Mouse (Mus musculus) heart, embryonic 14.5 days (tissue): ENCODE data around the gene Mastl. TPM values are rescaled to one million over a fixed set of nuclear protein-coding genes. Genes with fewer than 3 reads are reported as not detected.

Experiments used
- ATAC-seq: fragments of 200-750 bp; cut with Nextera tagmentation; 2 replicates; pipeline ENCODE4 v1.8.0; 2017; ENCODE audit warnings: low read depth, moderate TSS enrichment; ENCODE audit not compliant: insufficient number of reproducible peaks, insufficient read depth, low FRiP score
- H3K27ac ChIP-seq, 2 experiments: fragments of 200-500 bp in 1 of 2; fragments of 300-500 bp in 1 of 2; sonication (generic) in 1 of 2; replicated peaks in 1 of 2; 2 replicates each; pipeline ENCODE4 v1.5.1; 2012 to 2014; ENCODE audit warnings: low read depth in 2 of 2, low read length in 2 of 2, control low read depth in 1 of 2, mild to moderate bottlenecking in 1 of 2, mixed read lengths in 1 of 2; ENCODE audit not compliant: control insufficient read depth in 1 of 2, insufficient read depth in 1 of 2
- H3K27me3 ChIP-seq: fragments of 300-500 bp; sonication (generic); 2 replicates; pipeline ENCODE4 v1.6.1; 2014; ENCODE audit warnings: mild to moderate bottlenecking, low read length, control low read depth; ENCODE audit not compliant: control insufficient read depth, insufficient read depth
- H3K36me3 ChIP-seq: fragments of 300-500 bp; sonication (generic); 2 replicates; pipeline ENCODE4 v1.6.1; 2014; ENCODE audit warnings: mild to moderate bottlenecking, control low read depth, low read length, mixed read lengths; ENCODE audit not compliant: control insufficient read depth, insufficient read depth
- H3K4me1 ChIP-seq, 2 experiments: fragments of 200-500 bp in 1 of 2; fragments of 300-500 bp in 1 of 2; sonication (generic) in 1 of 2; 2 replicates each; pipeline ENCODE4 v1.6.1; 2012 to 2014; ENCODE audit warnings: low read length in 2 of 2, control low read depth in 1 of 2, mixed read lengths in 1 of 2; ENCODE audit not compliant: control insufficient read depth in 2 of 2, insufficient read depth in 2 of 2
- H3K4me2 ChIP-seq: fragments of 300-500 bp; sonication (generic); 2 replicates; pipeline ENCODE4 v1.6.1; 2014; ENCODE audit warnings: mild to moderate bottlenecking, low read length
- H3K4me3 ChIP-seq, 2 experiments: fragments of 200-500 bp in 1 of 2; fragments of 300-500 bp in 1 of 2; sonication (generic) in 1 of 2; 2 replicates each; pipeline ENCODE4 v1.5.1; 2012 to 2014; ENCODE audit warnings: low read length in 2 of 2, mild to moderate bottlenecking in 2 of 2, control low read depth in 1 of 2, low read depth in 1 of 2, moderate library complexity in 1 of 2; ENCODE audit not compliant: control insufficient read depth in 1 of 2, insufficient read depth in 1 of 2
- H3K9ac ChIP-seq: fragments of 300-500 bp; sonication (generic); 2 replicates; pipeline ENCODE4 v1.6.1; 2014; ENCODE audit warnings: mild to moderate bottlenecking, low read length
- H3K9me3 ChIP-seq: fragments of 300-500 bp; sonication (generic); 2 replicates; pipeline ENCODE4 v1.6.1; 2016; ENCODE audit warnings: low read length, control low read depth; ENCODE audit not compliant: control insufficient read depth
- WGBS: fragments of 180-500 bp; shearing (Covaris S2); extraction: QIAGEN DNeasy Blood & Tissue Kit; methylation state at CpG from one replicate; pipeline ENCODE4 v1.1.7; 2014; 5-methylcytosine and 5-hydroxymethylcytosine counted together
- polyA plus RNA-seq: library from polyadenylated mRNA; unstranded; fragments of >200 nt; fragmentation: Nextera tagmentation; extraction: Ambion mirVana; gene quantifications from 2 replicates; pipeline ENCODE4 v1.2.1, GENCODE M21; 2014

The Mastl gene
- polyA plus RNA-seq, 1 experiment from 2014 or later: 8.6 TPM

- Histone ChIP-seq H3K4me3 (no peak overlapping the region), H3K4me1 (no peaks in the 10 kb centered on the region), H3K9ac (no peak overlapping the region), H3K4me2 (no peak overlapping the region), H3K27me3 (no peaks in the 10 kb centered on the region), H3K9me3 (0 out of 2 replicates have a peak, but pooled peaks cover 3% of the 10 kb centered on the region), H3K36me3 (peaks cover 69% of the 10 kb centered on the region), H3K27ac (no peak overlapping the region)
- no peak for ATAC-seq
Measured at GRCm38 (mm10) chr2:23075846-23076245, 80.0 kb downstream of the Mastl start.

- ATAC-seq: no peak
- no peak overlapping the region for H3K4me2 ChIP-seq
- H3K27ac ChIP-seq: no peak overlapping the region
- H3K27me3 ChIP-seq: no peaks in the 10 kb centered on the region
- peaks cover 33% of the 10 kb centered on the region for H3K36me3 ChIP-seq
- 74% methylated on average over 1 of the region's 1 CpGs for WGBS
- no peaks in the 10 kb centered on the region for H3K9me3 ChIP-seq
- no peak overlapping the region for H3K4me3 ChIP-seq
- no peaks in the 10 kb centered on the region for H3K4me1 ChIP-seq
- no peak overlapping the region for H3K9ac ChIP-seq
Measured at GRCm38 (mm10) chr2:23071406-23071805, 84.4 kb downstream of the Mastl start.

- no peaks in the 10 kb centered on the region for H3K4me1 ChIP-seq
Measured at GRCm38 (mm10) chr2:23070491-23070890, 85.3 kb downstream of the Mastl start.

GRCm38 (mm10) chr2:23068894-23069744, 86.7 kb downstream of the Mastl start:
- no peaks in the 10 kb centered on the region for H3K9me3 ChIP-seq
- no peaks in the 10 kb centered on the region for H3K27me3 ChIP-seq
- under 1% methylated on average over 50 of the region's 50 CpGs for WGBS
- no peaks in the 10 kb centered on the region for H3K4me1 ChIP-seq
- peak overlapping the region; percentile 56 to 68 for H3K4me3 ChIP-seq
- H3K36me3 ChIP-seq: peaks cover 24% of the 10 kb centered on the region
- ATAC-seq: peak; percentile 89
- H3K27ac ChIP-seq: peak overlapping the region; percentile 94 to 97
- H3K4me2 ChIP-seq: peak overlapping the region; percentile 90
- H3K9ac ChIP-seq: peak overlapping the region; percentile 91

More at GRCm38 (mm10) chr2:23070491-23070890, 85.3 kb downstream of the Mastl start:
- H3K27me3 ChIP-seq: no peaks in the 10 kb centered on the region
- H3K9ac ChIP-seq: no peak overlapping the region
- no peak overlapping the region for H3K4me3 ChIP-seq
- no peak overlapping the region for H3K27ac ChIP-seq
- WGBS: 91% methylated on average over 2 of the region's 2 CpGs
- H3K9me3 ChIP-seq: no peaks in the 10 kb centered on the region
- no peak overlapping the region for H3K4me2 ChIP-seq
- no peak for ATAC-seq
- peaks cover 31% of the 10 kb centered on the region for H3K36me3 ChIP-seq

GRCm38 (mm10) chr2:23068370-23068737, 87.5 kb downstream of the Mastl start:
- Histone ChIP-seq H3K27me3 (no peaks in the 10 kb centered on the region), H3K4me1 (no peaks in the 10 kb centered on the region), H3K4me2 (peak overlapping the region; percentile 90), H3K27ac (peak overlapping the region; percentile 94 to 97), H3K4me3 (peak overlapping the region; percentile 56 to 68), H3K9ac (peak overlapping the region; percentile 91), H3K36me3 (peaks cover 16% of the 10 kb centered on the region), H3K9me3 (no peaks in the 10 kb centered on the region)
- ATAC-seq: peak; percentile 62
- WGBS: under 1% methylated on average over 21 of the region's 21 CpGs

- peak within 1 kb of the TSS; percentile 56 to 68 for H3K4me3 ChIP-seq
- no peaks in the 10 kb centered on the region for H3K4me1 ChIP-seq
- WGBS: 2% methylated on average over 34 of the region's 34 CpGs
- H3K9ac ChIP-seq: peak within 1 kb of the TSS; percentile 91
- ATAC-seq: peak; percentile 94
- H3K9me3 ChIP-seq: no peaks in the 10 kb centered on the region
- peaks cover 16% of the 10 kb centered on the region for H3K36me3 ChIP-seq
- peak within 1 kb of the TSS; percentile 95 to 97 for H3K27ac ChIP-seq
- H3K27me3 ChIP-seq: no peaks in the 10 kb centered on the region
- peak within 1 kb of the TSS; percentile 90 for H3K4me2 ChIP-seq
Measured at GRCm38 (mm10) chr2:23067552-23068369, 88.1 kb downstream of the Mastl start, which contains the start of gene Acbd5. Gene Acbd5, plus strand, starts transcription at chr2:23068167.
